Mouse (Mus musculus) MEL (cell line): ENCODE results near the gene Opcml.

Experiments used
- BHLHE40 ChIP-seq: IDR thresholded peaks from 2 replicates; pipeline ENCODE4 v1.6.1; 2012; ENCODE audit warnings: low read depth, mild to moderate bottlenecking, inconsistent platforms, low read length, improper control_type of control experiment, borderline replicate concordance
- CHD1 ChIP-seq: IDR thresholded peaks from 2 replicates; pipeline ENCODE4 v1.6.1; 2012; ENCODE audit warnings: low read depth, mild to moderate bottlenecking, inconsistent platforms, low read length, improper control_type of control experiment
- CHD2 ChIP-seq: IDR thresholded peaks from 2 replicates; pipeline ENCODE4 v1.6.1; 2011; ENCODE audit warnings: low read length, improper control_type of control experiment
- CTCF ChIP-seq, 3 experiments: IDR thresholded peaks in 2 of 3; conservative IDR thresholded peaks in 1 of 3; 2 replicates each; pipeline ENCODE4 v1.5.1; 2011 to 2012; ENCODE audit warnings: low read length in 3 of 3, low read depth in 2 of 3, mild to moderate bottlenecking in 2 of 3, improper control_type of control experiment in 1 of 3, inconsistent platforms in 1 of 3, mixed read lengths in 1 of 3, moderate library complexity in 1 of 3; ENCODE audit not compliant: control insufficient read depth in 1 of 3, insufficient read depth in 1 of 3, poor library complexity in 1 of 3, severe bottlenecking in 1 of 3
- EP300 ChIP-seq, 2 experiments: IDR thresholded peaks; 2 replicates each; pipeline ENCODE4 v1.6.1; 2011; ENCODE audit warnings: improper control_type of control experiment in 2 of 2, low read length in 2 of 2, low read depth in 1 of 2, mild to moderate bottlenecking in 1 of 2
- GATA1 ChIP-seq: IDR thresholded peaks from 2 replicates; pipeline ENCODE4 v1.6.1; 2011; ENCODE audit warnings: low read depth, low read length, improper control_type of control experiment
- HCFC1 ChIP-seq: IDR thresholded peaks from 2 replicates; pipeline ENCODE4 v1.6.1; 2012; ENCODE audit warnings: low read depth, mild to moderate bottlenecking, inconsistent platforms, low read length, improper control_type of control experiment, moderate library complexity
- MAFK ChIP-seq: IDR thresholded peaks from 2 replicates; pipeline ENCODE4 v1.6.1; 2011; ENCODE audit warnings: low read depth, mild to moderate bottlenecking, low read length, improper control_type of control experiment, borderline replicate concordance
- MEF2A ChIP-seq: IDR thresholded peaks from 2 replicates; pipeline ENCODE4 v1.6.1; 2014; ENCODE audit warnings: low read depth, mild to moderate bottlenecking, inconsistent platforms, low read length, improper control_type of control experiment; ENCODE audit not compliant: poor library complexity, insufficient replicate concordance, severe bottlenecking; ENCODE audit errors: extremely low read depth
- MXI1 ChIP-seq: IDR thresholded peaks from 2 replicates; pipeline ENCODE4 v1.6.1; 2011; ENCODE audit warnings: mild to moderate bottlenecking, low read depth, low read length, improper control_type of control experiment
- POLR2A ChIP-seq, 2 experiments: IDR thresholded peaks; 2 replicates each; pipeline ENCODE4 v1.6.1; 2011 to 2012; ENCODE audit warnings: low read length in 2 of 2, mild to moderate bottlenecking in 2 of 2, control low read depth in 1 of 2, improper control_type of control experiment in 1 of 2, low read depth in 1 of 2, moderate library complexity in 1 of 2; ENCODE audit not compliant: control insufficient read depth in 1 of 2, insufficient read depth in 1 of 2, poor library complexity in 1 of 2
- TCF12 ChIP-seq: IDR thresholded peaks from 2 replicates; pipeline ENCODE4 v1.6.1; 2014; ENCODE audit warnings: low read depth, mild to moderate bottlenecking, inconsistent platforms, low read length, improper control_type of control experiment, moderate library complexity
- ZC3H11A ChIP-seq: IDR thresholded peaks from 2 replicates; pipeline ENCODE4 v1.6.1; 2012; ENCODE audit warnings: low read depth, mild to moderate bottlenecking, inconsistent platforms, low read length, improper control_type of control experiment

GRCm38 (mm10) chr9:27996536-27996935 is 206.0 kb downstream of the Opcml start:
- TF ChIP-seq POLR2A (IDR thresholded peaks at IDR 0.05; ENCODE audit: control insufficient read depth in 1 of 2, insufficient read depth in 1 of 2, low read depth in 1 of 2, low read length in 2 of 2, poor library complexity in 1 of 2) (no peak), HCFC1 (no peak), CHD1 (no peak), TCF12 (no peak), ZC3H11A (no peak), EP300 (IDR thresholded peaks at IDR 0.05; ENCODE audit: low read depth in 1 of 2, low read length in 2 of 2) (no peak), CTCF (IDR thresholded peaks at IDR 0.05 in 2 of 3, conservative IDR thresholded peaks at IDR 0.05 in 1 of 3; ENCODE audit: control insufficient read depth in 1 of 3, insufficient read depth in 1 of 3, low read depth in 2 of 3, low read length in 3 of 3, poor library complexity in 1 of 3, severe bottlenecking in 1 of 3) (no peak), BHLHE40 (no peak), GATA1 (no peak), MEF2A (no peak), MXI1 (no peak), MAFK (no peak), CHD2 (no peak)
